Mouse (Mus musculus): ENCODE data around the gene Ppp2r5c. TPM values are rescaled to one million over a fixed set of nuclear protein-coding genes. Genes with fewer than 3 reads are reported as not detected.
A peak's percentile ranks its signal among the peaks of the same experiment; 100 is the strongest.

The Ppp2r5c gene
- polyA plus RNA-seq, 1 experiment from 2014 or later = 168 TPM

DNA sequence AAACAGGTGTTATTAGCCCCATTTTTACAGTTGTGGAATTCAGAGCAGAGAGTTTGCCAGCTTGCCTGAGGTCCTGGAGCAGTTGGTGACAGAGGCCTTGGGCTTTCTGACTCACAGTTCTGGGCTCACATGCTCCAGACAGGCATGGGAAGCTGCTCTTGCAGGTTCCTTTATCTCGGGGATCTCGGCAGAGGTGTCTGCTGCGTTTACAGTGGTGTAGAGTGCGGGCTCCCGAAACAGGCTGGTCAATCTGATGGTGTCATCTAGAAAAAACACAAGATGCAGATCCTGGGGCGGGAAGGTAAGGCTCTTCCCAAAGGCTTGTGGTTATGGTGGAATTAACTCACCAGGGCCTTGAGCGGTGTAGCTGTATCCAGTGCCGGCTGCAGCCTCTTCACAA lies 50.6 kb downstream of the Ppp2r5c start:
- no peaks in the 10 kb centered on the region for H3K27me3 ChIP-seq (ENCODE audit: control insufficient read depth, insufficient read depth, low read length)
- H3K9ac ChIP-seq (replicated peaks; ENCODE audit: low read depth, low read length) = no peak overlapping the region
- no peak for ATAC-seq (ENCODE audit: insufficient number of reproducible peaks, insufficient read depth, low FRiP score, low read depth)
- H3K4me1 ChIP-seq (ENCODE audit: control insufficient read depth, insufficient read depth, low read length) = peaks cover 16% of the 10 kb centered on the region
- no peak overlapping the region for H3K27ac ChIP-seq (ENCODE audit: low read length)
- 48% methylated on average over 8 of the region's 8 CpGs for WGBS
- no peaks in the 10 kb centered on the region for H3K9me3 ChIP-seq (ENCODE audit: control insufficient read depth, low read depth, low read length)
- H3K36me3 ChIP-seq (ENCODE audit: control insufficient read depth, insufficient read depth, low read length) = no peaks in the 10 kb centered on the region
- no peak overlapping the region for H3K4me2 ChIP-seq (replicated peaks; ENCODE audit: low read depth, low read length)
- H3K4me3 ChIP-seq (ENCODE audit: low read depth, low read length) = no peak overlapping the region

DNA sequence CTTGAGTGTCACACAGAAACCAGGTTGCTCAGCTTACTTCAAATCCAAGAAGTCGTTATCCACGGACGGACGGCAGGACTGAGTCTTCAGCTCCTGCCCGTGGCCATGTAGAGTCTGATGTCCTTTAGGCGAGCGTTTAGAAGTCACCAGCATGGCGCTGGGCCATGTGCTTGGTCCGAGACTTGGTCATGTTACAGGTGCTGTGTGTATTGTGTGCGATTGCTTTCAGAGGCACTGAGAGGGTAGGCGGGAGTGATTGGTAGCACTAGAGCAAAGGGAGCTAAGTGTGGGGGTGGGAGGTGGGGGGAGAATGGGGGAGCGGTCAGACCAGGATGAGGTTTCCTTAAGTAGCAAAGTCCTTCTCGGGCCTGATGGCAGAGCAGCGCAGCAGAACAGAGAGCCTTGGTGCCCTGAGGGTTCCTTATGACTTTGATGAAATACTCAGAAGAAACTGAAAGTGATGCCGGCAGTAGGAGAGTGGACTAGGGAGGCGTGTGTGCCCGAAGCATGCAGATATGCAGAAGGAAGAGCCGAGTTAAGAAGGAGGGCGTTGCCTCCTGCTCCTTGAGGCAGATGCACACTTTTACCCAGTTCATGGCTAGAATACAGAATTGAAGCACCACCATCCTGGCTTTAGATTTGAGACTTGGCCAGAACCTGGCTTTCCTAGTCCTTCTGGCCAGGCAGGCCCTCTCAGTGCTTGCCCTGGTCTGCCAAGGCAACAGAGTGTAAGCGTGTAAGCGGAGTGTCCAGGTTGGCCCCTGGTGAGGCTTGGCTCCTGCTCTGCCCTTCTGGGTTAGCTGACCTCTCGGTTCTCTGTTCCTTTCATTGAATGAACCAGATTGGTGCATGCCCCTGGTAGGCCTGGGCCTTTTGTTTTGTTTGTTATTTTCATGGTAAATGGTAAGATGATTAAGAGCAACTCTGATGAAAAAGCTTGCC lies 51.6 kb downstream of the Ppp2r5c start:
- H3K9ac ChIP-seq (replicated peaks; ENCODE audit: low read depth, low read length) = no peak overlapping the region
- 0 out of 2 replicates have a peak overlapping the region, but pooled peaks have one; percentile 10 for H3K4me2 ChIP-seq (replicated peaks; ENCODE audit: low read depth, low read length)
- no peaks in the 10 kb centered on the region for H3K9me3 ChIP-seq (ENCODE audit: control insufficient read depth, low read depth, low read length)
- no peak; the same call in 1 of the 2 replicates for ATAC-seq (ENCODE audit: insufficient number of reproducible peaks, insufficient read depth, low FRiP score, low read depth)
- H3K4me1 ChIP-seq (ENCODE audit: control insufficient read depth, insufficient read depth, low read length) = peaks cover 20% of the 10 kb centered on the region
- peak overlapping the region; percentile 71 for H3K27ac ChIP-seq (ENCODE audit: low read length)
- no peaks in the 10 kb centered on the region for H3K36me3 ChIP-seq (ENCODE audit: control insufficient read depth, insufficient read depth, low read length)
- H3K4me3 ChIP-seq (ENCODE audit: low read depth, low read length) = no peak overlapping the region
- WGBS = 71% methylated on average over 22 of the region's 22 CpGs
- H3K27me3 ChIP-seq (ENCODE audit: control insufficient read depth, insufficient read depth, low read length) = no peaks in the 10 kb centered on the region

DNA sequence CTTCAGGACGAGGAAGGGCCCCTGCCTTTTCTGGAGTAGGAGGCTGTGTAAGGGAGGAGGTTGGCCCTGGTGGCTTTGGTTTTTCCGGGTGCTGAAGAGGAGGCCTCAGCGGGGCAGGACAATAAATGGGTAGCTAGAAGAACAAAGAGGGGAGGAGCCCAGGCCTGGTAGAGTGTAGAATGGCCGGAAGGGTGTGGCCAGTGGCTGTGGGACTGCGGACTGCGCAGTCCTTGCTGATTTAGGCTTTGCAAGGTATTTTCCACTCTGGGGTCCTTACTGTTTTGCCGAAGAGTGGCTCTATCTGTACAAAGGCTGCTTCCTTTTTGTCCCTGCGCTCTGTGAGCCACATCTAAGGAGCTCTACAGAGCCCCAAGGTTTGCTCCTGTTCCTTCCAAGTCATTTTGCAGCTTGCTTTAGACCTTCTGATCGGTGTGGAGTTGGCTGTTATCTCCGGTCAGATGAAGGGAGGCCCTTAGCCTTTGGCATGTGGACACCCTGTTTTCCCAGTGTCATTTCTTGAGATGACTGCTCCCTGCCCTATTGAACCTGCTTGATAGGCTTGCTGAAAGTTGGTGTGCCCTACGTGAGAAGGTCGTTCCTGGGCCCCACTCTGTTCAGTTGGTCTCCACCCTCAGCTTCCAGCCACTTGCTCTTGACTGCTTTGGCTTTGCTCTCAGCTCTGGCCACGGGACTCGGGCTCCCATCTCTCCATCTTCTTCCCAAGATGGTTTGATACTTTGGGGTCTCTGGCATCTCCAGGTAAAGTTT lies 52.5 kb downstream of the Ppp2r5c start:
- Histone ChIP-seq H3K27ac (ENCODE audit: low read length) (peak overlapping the region; percentile 71; the same call in 1 of the 2 replicates), H3K9ac (replicated peaks; ENCODE audit: low read depth, low read length) (no peak overlapping the region), H3K4me1 (ENCODE audit: control insufficient read depth, insufficient read depth, low read length) (peaks cover 27% of the 10 kb centered on the region), H3K27me3 (ENCODE audit: control insufficient read depth, insufficient read depth, low read length) (no peaks in the 10 kb centered on the region), H3K4me3 (ENCODE audit: low read depth, low read length) (no peak overlapping the region), H3K4me2 (replicated peaks; ENCODE audit: low read depth, low read length) (0 out of 2 replicates have a peak overlapping the region, but pooled peaks have one; percentile 10), H3K36me3 (ENCODE audit: control insufficient read depth, insufficient read depth, low read length) (no peaks in the 10 kb centered on the region), H3K9me3 (ENCODE audit: control insufficient read depth, low read depth, low read length) (no peaks in the 10 kb centered on the region)
- 66% methylated on average over 14 of the region's 14 CpGs for WGBS
- ATAC-seq (ENCODE audit: insufficient number of reproducible peaks, insufficient read depth, low FRiP score, low read depth) = peak; percentile 70

DNA sequence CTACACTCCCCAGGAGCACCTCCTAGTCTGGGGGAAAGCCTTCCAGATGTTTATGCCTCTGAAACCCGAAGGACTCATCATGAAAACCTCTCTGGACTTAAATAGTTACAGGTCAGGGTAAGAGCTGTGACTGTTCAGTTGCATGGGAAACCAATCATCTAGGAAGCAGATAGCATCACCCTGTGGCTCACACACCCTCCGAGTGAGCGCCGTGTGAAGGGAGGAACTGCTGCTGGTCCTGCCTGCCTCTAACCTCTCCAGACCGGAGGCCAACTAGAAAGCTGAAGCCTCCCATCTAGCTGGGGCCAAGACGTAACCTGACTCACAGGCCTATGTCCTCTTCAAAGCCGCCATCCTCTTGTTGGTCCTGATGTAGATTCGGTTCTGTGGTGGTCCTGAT lies 53.2 kb downstream of the Ppp2r5c start:
- 94% methylated on average over 8 of the region's 8 CpGs for WGBS
- no peaks in the 10 kb centered on the region for H3K36me3 ChIP-seq (ENCODE audit: control insufficient read depth, insufficient read depth, low read length)
- no peak overlapping the region for H3K4me3 ChIP-seq (ENCODE audit: low read depth, low read length)
- no peak overlapping the region for H3K9ac ChIP-seq (replicated peaks; ENCODE audit: low read depth, low read length)
- ATAC-seq (ENCODE audit: insufficient number of reproducible peaks, insufficient read depth, low FRiP score, low read depth) = no peak
- H3K4me1 ChIP-seq (ENCODE audit: control insufficient read depth, insufficient read depth, low read length) = peaks cover 33% of the 10 kb centered on the region
- no peak overlapping the region for H3K27ac ChIP-seq (ENCODE audit: low read length)
- no peak overlapping the region for H3K4me2 ChIP-seq (replicated peaks; ENCODE audit: low read depth, low read length)
- no peaks in the 10 kb centered on the region for H3K27me3 ChIP-seq (ENCODE audit: control insufficient read depth, insufficient read depth, low read length)
- H3K9me3 ChIP-seq (ENCODE audit: control insufficient read depth, low read depth, low read length) = no peaks in the 10 kb centered on the region

DNA sequence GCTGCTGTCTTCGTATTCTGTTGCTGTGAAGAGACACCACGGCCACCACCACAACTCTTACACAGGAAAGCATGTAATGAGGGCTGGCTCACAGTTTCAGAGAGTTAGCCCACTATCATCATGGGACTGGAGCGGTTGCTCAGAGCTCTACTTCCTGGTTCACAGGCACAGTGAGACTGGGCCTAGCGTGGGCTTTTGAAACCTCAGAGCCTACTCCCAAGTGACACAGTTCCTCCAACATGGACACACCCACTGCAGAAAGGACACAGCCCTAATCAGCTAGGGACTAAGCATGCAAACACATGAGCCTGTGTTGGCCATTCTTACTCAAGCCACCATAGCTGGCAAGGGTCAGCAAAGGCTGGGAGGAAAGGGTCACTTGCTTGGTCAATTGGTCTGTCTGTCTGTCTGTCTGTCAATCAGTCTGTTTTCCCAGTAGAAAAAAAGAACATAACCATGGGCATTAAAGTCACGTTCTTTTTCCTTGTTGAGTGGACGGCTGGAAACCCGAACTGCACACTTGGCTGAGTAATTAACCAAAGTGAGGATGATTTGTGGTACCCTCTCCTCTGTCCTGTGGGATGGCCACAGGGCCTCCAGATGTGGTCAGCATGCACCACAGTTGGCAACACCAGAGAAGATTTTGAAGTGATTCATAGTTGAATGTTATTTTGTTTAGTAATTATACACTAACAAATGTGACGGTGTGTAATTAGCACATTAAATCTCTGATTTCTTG lies 56.7 kb downstream of the Ppp2r5c start:
- Histone ChIP-seq H3K4me2 (replicated peaks; ENCODE audit: low read depth, low read length) (no peak overlapping the region), H3K4me1 (ENCODE audit: control insufficient read depth, insufficient read depth, low read length) (peaks cover 27% of the 10 kb centered on the region), H3K27ac (ENCODE audit: low read length) (no peak overlapping the region), H3K4me3 (ENCODE audit: low read depth, low read length) (no peak overlapping the region), H3K27me3 (ENCODE audit: control insufficient read depth, insufficient read depth, low read length) (no peaks in the 10 kb centered on the region), H3K9ac (replicated peaks; ENCODE audit: low read depth, low read length) (no peak overlapping the region), H3K9me3 (ENCODE audit: control insufficient read depth, low read depth, low read length) (no peaks in the 10 kb centered on the region), H3K36me3 (ENCODE audit: control insufficient read depth, insufficient read depth, low read length) (no peaks in the 10 kb centered on the region)
- ATAC-seq (ENCODE audit: insufficient number of reproducible peaks, insufficient read depth, low FRiP score, low read depth) = peak; percentile 43; the same call in 1 of the 2 replicates
- WGBS = 74% methylated on average over 8 of the region's 8 CpGs

DNA sequence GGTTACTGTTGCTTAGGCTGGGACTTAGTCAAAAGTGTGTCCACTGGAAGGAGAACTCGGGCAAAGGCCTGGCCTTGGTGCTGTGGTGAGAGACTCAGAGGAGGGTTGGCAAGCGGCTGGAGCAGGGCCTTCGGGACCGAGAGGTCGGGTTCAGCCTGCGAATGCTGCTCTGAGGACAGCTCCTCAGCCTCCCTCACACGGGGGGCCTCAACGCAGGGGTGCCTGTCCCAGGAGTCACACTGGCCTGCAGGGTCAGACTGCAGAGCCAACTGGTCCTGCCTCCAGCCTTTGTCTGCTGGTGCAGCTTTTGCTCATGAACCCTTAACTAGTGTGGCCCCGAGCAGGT lies 57.2 kb downstream of the Ppp2r5c start:
- Histone ChIP-seq H3K4me2 (replicated peaks; ENCODE audit: low read depth, low read length) (no peak overlapping the region), H3K9ac (replicated peaks; ENCODE audit: low read depth, low read length) (no peak overlapping the region), H3K27ac (ENCODE audit: low read length) (peak overlapping the region; percentile 48; the same call in 1 of the 2 replicates), H3K4me3 (ENCODE audit: low read depth, low read length) (no peak overlapping the region), H3K27me3 (ENCODE audit: control insufficient read depth, insufficient read depth, low read length) (no peaks in the 10 kb centered on the region), H3K9me3 (ENCODE audit: control insufficient read depth, low read depth, low read length) (no peaks in the 10 kb centered on the region), H3K4me1 (ENCODE audit: control insufficient read depth, insufficient read depth, low read length) (peaks cover 22% of the 10 kb centered on the region), H3K36me3 (ENCODE audit: control insufficient read depth, insufficient read depth, low read length) (no peaks in the 10 kb centered on the region)
- ATAC-seq (ENCODE audit: insufficient number of reproducible peaks, insufficient read depth, low FRiP score, low read depth) = no peak
- WGBS = 60% methylated on average over 9 of the region's 9 CpGs

DNA sequence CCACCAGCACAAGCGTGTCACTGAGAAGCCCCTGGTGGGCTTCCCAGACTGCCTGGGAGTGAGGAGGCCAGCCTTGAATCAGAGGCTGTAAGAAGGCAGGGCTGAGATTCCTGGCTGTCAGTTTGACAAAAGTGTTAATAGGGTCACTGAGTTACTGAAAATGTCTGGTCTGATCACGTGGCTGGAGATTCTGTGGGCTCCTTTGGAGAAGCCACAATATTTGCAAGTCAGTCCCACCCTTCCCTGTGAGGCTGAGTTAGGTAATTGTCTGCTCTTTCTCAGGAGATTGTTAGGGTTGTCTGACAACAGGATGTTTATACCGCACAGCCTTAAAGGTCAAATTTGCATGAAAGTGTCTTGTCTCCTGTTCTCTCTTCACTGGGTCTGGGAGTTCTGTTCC lies 57.9 kb downstream of the Ppp2r5c start:
- ATAC-seq (ENCODE audit: insufficient number of reproducible peaks, insufficient read depth, low FRiP score, low read depth) = no peak
- no peak overlapping the region for H3K4me2 ChIP-seq (replicated peaks; ENCODE audit: low read depth, low read length)
- no peak overlapping the region for H3K9ac ChIP-seq (replicated peaks; ENCODE audit: low read depth, low read length)
- H3K27ac ChIP-seq (ENCODE audit: low read length) = peak overlapping the region; percentile 48; the same call in 1 of the 2 replicates
- 32% methylated on average over 3 of the region's 3 CpGs for WGBS
- no peak overlapping the region for H3K4me3 ChIP-seq (ENCODE audit: low read depth, low read length)
- H3K4me1 ChIP-seq (ENCODE audit: control insufficient read depth, insufficient read depth, low read length) = peaks cover 19% of the 10 kb centered on the region
- no peaks in the 10 kb centered on the region for H3K36me3 ChIP-seq (ENCODE audit: control insufficient read depth, insufficient read depth, low read length)
- no peaks in the 10 kb centered on the region for H3K9me3 ChIP-seq (ENCODE audit: control insufficient read depth, low read depth, low read length)
- H3K27me3 ChIP-seq (ENCODE audit: control insufficient read depth, insufficient read depth, low read length) = no peaks in the 10 kb centered on the region

DNA sequence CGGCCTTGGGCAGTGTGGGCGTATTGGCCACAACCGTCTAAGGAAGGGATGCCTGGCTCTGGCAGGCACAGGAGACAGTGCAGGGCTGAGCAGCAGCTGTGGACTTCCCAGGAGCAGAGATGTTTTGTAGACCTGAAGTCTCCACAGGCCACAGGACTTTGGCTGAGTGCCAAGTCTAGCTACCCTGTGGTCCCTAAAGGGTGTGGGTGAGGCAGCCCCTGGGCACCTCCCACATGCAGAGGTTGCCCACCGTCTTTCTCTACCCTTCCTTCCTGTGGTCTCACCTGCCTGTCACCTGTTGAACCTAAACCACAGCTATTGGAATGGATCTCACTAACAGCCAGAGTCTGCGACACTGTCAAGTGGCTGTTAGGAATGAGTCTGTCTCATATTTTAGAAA lies 59.1 kb downstream of the Ppp2r5c start:
- Histone ChIP-seq H3K4me1 (ENCODE audit: control insufficient read depth, insufficient read depth, low read length) (peaks cover 22% of the 10 kb centered on the region), H3K4me3 (ENCODE audit: low read depth, low read length) (no peak overlapping the region)
- WGBS = 64% methylated on average over 5 of the region's 5 CpGs

More for the DNA sequence above, 59.1 kb downstream of the Ppp2r5c start:
- Histone ChIP-seq H3K4me2 (replicated peaks; ENCODE audit: low read depth, low read length) (no peak overlapping the region), H3K9me3 (ENCODE audit: control insufficient read depth, low read depth, low read length) (no peaks in the 10 kb centered on the region), H3K27me3 (ENCODE audit: control insufficient read depth, insufficient read depth, low read length) (no peaks in the 10 kb centered on the region), H3K36me3 (ENCODE audit: control insufficient read depth, insufficient read depth, low read length) (no peaks in the 10 kb centered on the region), H3K27ac (ENCODE audit: low read length) (no peak overlapping the region), H3K9ac (replicated peaks; ENCODE audit: low read depth, low read length) (no peak overlapping the region)
- no peak for ATAC-seq (ENCODE audit: insufficient number of reproducible peaks, insufficient read depth, low FRiP score, low read depth)
